Mouse (Mus musculus): Measurements from ENCODE around the gene Olfr891. TPM values are rescaled to one million over a fixed set of nuclear protein-coding genes. Genes with fewer than 3 reads are reported as not detected.

Olfr891 gene
- polyA plus RNA-seq (2012; rRNA removed): not detected in 2 replicates

DNA sequence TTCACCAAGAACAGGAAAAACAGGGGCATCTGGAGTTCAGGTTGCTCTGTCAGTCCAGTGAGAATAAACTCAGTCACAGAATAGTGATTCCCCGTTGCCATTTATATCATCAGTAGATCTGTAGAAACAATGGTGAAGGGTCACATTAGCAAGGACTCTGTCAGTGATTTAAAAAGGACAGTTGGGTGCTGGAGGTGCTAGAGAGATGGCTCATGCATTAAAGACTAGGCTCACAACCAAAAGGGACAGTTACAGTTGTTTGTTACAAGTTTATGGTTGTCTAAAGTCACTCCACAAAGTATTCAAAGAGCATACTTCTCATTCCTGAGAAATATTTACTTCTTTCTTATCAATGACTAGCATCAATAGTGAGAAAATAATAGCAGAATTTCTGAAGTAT, at the start of gene Olfr891:
Gene Olfr891, minus strand, starts transcription at position 101 of the 400 bp plus-strand sequence.

GRCm38 (mm10) chr9:38217755-38218154, 37.1 kb upstream of the Olfr891 start, which contains the start of gene Olfr894:
Gene Olfr894, plus strand, starts transcription at chr9:38218055.

DNA sequence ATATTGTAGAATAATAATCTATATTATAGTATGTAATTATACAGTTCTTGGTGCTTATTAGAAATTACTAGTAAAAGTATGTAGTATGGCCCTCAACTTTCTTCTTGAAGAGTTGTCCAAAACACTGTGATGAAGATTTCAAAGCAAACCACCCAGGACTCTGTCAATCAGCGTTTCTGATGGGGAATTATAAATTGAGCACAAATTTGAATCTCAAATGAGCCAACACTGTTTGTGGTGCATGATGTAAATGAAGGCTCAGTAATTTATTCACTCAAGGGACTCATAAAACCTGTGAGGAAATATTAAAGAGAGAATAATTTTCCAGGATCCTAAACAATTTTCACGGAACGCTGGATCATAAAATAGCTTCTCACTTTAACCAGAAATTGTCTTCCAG, 27.4 kb upstream of the Olfr891 start, which contains the start of gene Olfr893:
Gene Olfr893, plus strand, starts transcription at position 301 of the 400 bp plus-strand sequence.

DNA sequence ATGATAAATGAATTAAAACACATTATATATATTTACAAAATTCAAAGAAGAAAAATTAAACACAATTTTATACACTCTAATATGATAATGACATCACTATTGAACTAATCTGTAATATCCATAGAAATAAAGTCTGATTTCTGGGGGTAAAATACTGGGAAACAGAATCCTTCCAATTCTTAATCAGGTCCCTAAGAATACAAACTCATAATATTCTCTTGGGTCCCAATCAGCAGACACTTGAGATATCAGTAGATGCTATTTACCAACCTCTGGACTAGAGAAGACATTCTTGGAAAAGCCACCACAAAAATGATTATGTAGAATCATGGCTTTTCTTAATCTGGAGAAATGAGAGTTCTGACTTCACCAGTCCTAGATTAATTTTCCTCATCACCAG, 38.4 kb downstream of the Olfr891 start, which contains the start of gene Olfr890:
Gene Olfr890, plus strand, starts transcription at position 301 of the 400 bp plus-strand sequence.

Other genes starting within 250 kb of the Olfr891 start
- not detected in 2 replicates for gene Olfr881, start 189.0 kb downstream of the Olfr891 start, polyA plus RNA-seq (2012; rRNA removed)
- not detected in 2 replicates for gene Olfr883, start 155.0 kb downstream of the Olfr891 start, polyA plus RNA-seq (2012; rRNA removed)
- gene Olfr884, start 134.3 kb downstream of the Olfr891 start, polyA plus RNA-seq (2012; rRNA removed): not detected in 2 replicates
- not detected in 2 replicates for gene Olfr885, start 119.5 kb downstream of the Olfr891 start, polyA plus RNA-seq (2012; rRNA removed)
- not detected in 2 replicates for gene Olfr887, start 96.7 kb downstream of the Olfr891 start, polyA plus RNA-seq (2012; rRNA removed)
- not detected in 2 replicates for gene Olfr888, start 72.7 kb downstream of the Olfr891 start, polyA plus RNA-seq (2012; rRNA removed)
- not detected in 2 replicates for gene Olfr889, start 65.6 kb downstream of the Olfr891 start, polyA plus RNA-seq (2012; rRNA removed)
- gene Olfr890, start 38.3 kb downstream of the Olfr891 start, polyA plus RNA-seq (2012; rRNA removed): not detected in 2 replicates
- gene Olfr893, start 27.5 kb upstream of the Olfr891 start, polyA plus RNA-seq (2012; rRNA removed): not detected in 2 replicates
- not detected in 2 replicates for gene Olfr894, start 37.2 kb upstream of the Olfr891 start, polyA plus RNA-seq (2012; rRNA removed)
- gene Olfr143, start 72.0 kb upstream of the Olfr891 start, polyA plus RNA-seq (2012; rRNA removed): not detected in 2 replicates
- gene Olfr895, start 87.0 kb upstream of the Olfr891 start, polyA plus RNA-seq (2012; rRNA removed): not detected in 2 replicates
- not detected in 2 replicates for gene Olfr896-ps1, start 110.3 kb upstream of the Olfr891 start, polyA plus RNA-seq (2012; rRNA removed)
- gene Olfr25, start 148.2 kb upstream of the Olfr891 start, polyA plus RNA-seq (2012; rRNA removed): not detected in 2 replicates
- not detected in 2 replicates for gene Olfr898, start 167.6 kb upstream of the Olfr891 start, polyA plus RNA-seq (2012; rRNA removed)
- not detected in 2 replicates for gene Olfr250, start 186.1 kb upstream of the Olfr891 start, polyA plus RNA-seq (2012; rRNA removed)
- gene Olfr251, start 196.3 kb upstream of the Olfr891 start, polyA plus RNA-seq (2012; rRNA removed): not detected in 2 replicates
- not detected in 2 replicates for gene Olfr147, start 220.9 kb upstream of the Olfr891 start, polyA plus RNA-seq (2012; rRNA removed)
- not detected in 2 replicates for gene Olfr901, start 248.6 kb upstream of the Olfr891 start, polyA plus RNA-seq (2012; rRNA removed)